Mouse (Mus musculus) urinary bladder, postnatal 36 days (tissue): ENCODE measurements around the gene Ascl2.

Source experiments
- DNase-seq, 2 experiments: peaks; one replicate each; pipeline ENCODE4 v3.0.0; 2022; ENCODE audit warnings: low spot score in 2 of 2, mixed read lengths in 1 of 2

Ascl2 gene

GRCm38 (mm10) chr7:142917659-142918058 is 51.4 kb downstream of the Ascl2 start:
- DNase-seq, result no peak
